Mouse (Mus musculus): Measurements from ENCODE around the gene Mogat2. TPM values are rescaled to one million over a fixed set of nuclear protein-coding genes. Genes with fewer than 3 reads are reported as not detected.

The Mogat2 gene
- polyA plus RNA-seq, 1 experiment from 2014 or later = 78.6 TPM

- Histone ChIP-seq H3K36me3 (peaks cover 76% of the 10 kb centered on the region), H3K4me3 (no peak overlapping the region), H3K4me1 (peaks cover 19% of the 10 kb centered on the region), H3K27ac (0 out of 2 replicates have a peak overlapping the region, but pooled peaks have one; percentile 34), H3K9me3 (replicated peaks) (no peaks in the 10 kb centered on the region), H3K27me3 (ENCODE audit: low read depth, poor library complexity, severe bottlenecking) (no peaks in the 10 kb centered on the region)
- DNase-seq (ENCODE audit: low spot score) = no peak
- WGBS = 80% methylated on average over 7 of the region's 7 CpGs
These were observed 8.2 kb downstream of the Mogat2 start for GRCm38 (mm10) chr7:99230061-99230747.

- H3K9me3 ChIP-seq (replicated peaks) = no peaks in the 10 kb centered on the region
- H3K4me3 ChIP-seq = no peak overlapping the region
- DNase-seq (ENCODE audit: low spot score) = peak; percentile 77
- peaks cover 15% of the 10 kb centered on the region for H3K4me1 ChIP-seq
- WGBS = 22% methylated on average over 2 of the region's 2 CpGs
- no peak overlapping the region for H3K27ac ChIP-seq
- H3K27me3 ChIP-seq (ENCODE audit: low read depth, poor library complexity, severe bottlenecking) = no peaks in the 10 kb centered on the region
- H3K36me3 ChIP-seq = peaks cover 83% of the 10 kb centered on the region
These were observed 9.0 kb downstream of the Mogat2 start for GRCm38 (mm10) chr7:99229411-99229810.

GRCm38 (mm10) chr7:99228825-99229224, 9.6 kb downstream of the Mogat2 start:
- DNase-seq (ENCODE audit: low spot score) = no peak
- 89% methylated on average over 8 of the region's 8 CpGs for WGBS
- Histone ChIP-seq H3K4me3 (no peak overlapping the region), H3K27me3 (ENCODE audit: low read depth, poor library complexity, severe bottlenecking) (no peaks in the 10 kb centered on the region), H3K36me3 (peaks cover 86% of the 10 kb centered on the region), H3K9me3 (replicated peaks) (no peaks in the 10 kb centered on the region), H3K4me1 (peaks cover 12% of the 10 kb centered on the region; the same call in 1 of the 2 replicates), H3K27ac (no peak overlapping the region)

GRCm38 (mm10) chr7:99227267-99227666, 11.2 kb downstream of the Mogat2 start:
- Histone ChIP-seq H3K27me3 (ENCODE audit: low read depth, poor library complexity, severe bottlenecking) (no peaks in the 10 kb centered on the region), H3K4me1 (peaks cover 12% of the 10 kb centered on the region; the same call in 1 of the 2 replicates), H3K9me3 (replicated peaks) (no peaks in the 10 kb centered on the region), H3K36me3 (peaks cover 95% of the 10 kb centered on the region), H3K4me3 (no peak overlapping the region), H3K27ac (no peak overlapping the region)
- WGBS = 93% methylated on average over 4 of the region's 4 CpGs
- no peak for DNase-seq (ENCODE audit: low spot score)

- Histone ChIP-seq H3K9me3 (replicated peaks) (no peaks in the 10 kb centered on the region), H3K27me3 (ENCODE audit: low read depth, poor library complexity, severe bottlenecking) (no peaks in the 10 kb centered on the region), H3K4me1 (peaks cover 12% of the 10 kb centered on the region; the same call in 1 of the 2 replicates), H3K4me3 (no peak overlapping the region), H3K27ac (no peak overlapping the region), H3K36me3 (peaks cover 95% of the 10 kb centered on the region)
- no peak for DNase-seq (ENCODE audit: low spot score)
- WGBS = 94% methylated on average over 10 of the region's 10 CpGs
These were observed 11.8 kb downstream of the Mogat2 start for GRCm38 (mm10) chr7:99226662-99227061.

GRCm38 (mm10) chr7:99225421-99225820, 13.0 kb downstream of the Mogat2 start:
- Histone ChIP-seq H3K9me3 (replicated peaks) (no peaks in the 10 kb centered on the region), H3K27ac (no peak overlapping the region), H3K4me1 (peaks cover 12% of the 10 kb centered on the region; the same call in 1 of the 2 replicates), H3K36me3 (peaks cover 95% of the 10 kb centered on the region), H3K4me3 (no peak overlapping the region), H3K27me3 (ENCODE audit: low read depth, poor library complexity, severe bottlenecking) (no peaks in the 10 kb centered on the region)
- WGBS = 90% methylated on average over 6 of the region's 6 CpGs
- DNase-seq (ENCODE audit: low spot score) = no peak

GRCm38 (mm10) chr7:99224648-99225190, 13.7 kb downstream of the Mogat2 start:
- 77% methylated on average over 1 of the region's 1 CpGs for WGBS
- no peak for DNase-seq (ENCODE audit: low spot score)
- peaks cover 95% of the 10 kb centered on the region for H3K36me3 ChIP-seq
- no peaks in the 10 kb centered on the region for H3K9me3 ChIP-seq (replicated peaks)
- no peaks in the 10 kb centered on the region for H3K27me3 ChIP-seq (ENCODE audit: low read depth, poor library complexity, severe bottlenecking)
- H3K4me3 ChIP-seq = no peak overlapping the region
- H3K4me1 ChIP-seq = peaks cover 7% of the 10 kb centered on the region; the same call in 1 of the 2 replicates
- no peak overlapping the region; the same call in 1 of the 2 replicates for H3K27ac ChIP-seq

- Histone ChIP-seq H3K4me3 (no peak overlapping the region), H3K4me1 (0 out of 2 replicates have a peak, but pooled peaks cover 5% of the 10 kb centered on the region), H3K36me3 (peaks cover 99% of the 10 kb centered on the region), H3K27ac (no peak overlapping the region; the same call in 1 of the 2 replicates), H3K27me3 (ENCODE audit: low read depth, poor library complexity, severe bottlenecking) (no peaks in the 10 kb centered on the region), H3K9me3 (replicated peaks) (no peaks in the 10 kb centered on the region)
- DNase-seq (ENCODE audit: low spot score) = no peak
- 73% methylated on average over 7 of the region's 7 CpGs for WGBS
These were observed 14.2 kb downstream of the Mogat2 start for GRCm38 (mm10) chr7:99224225-99224624.

GRCm38 (mm10) chr7:99217338-99218074, 20.9 kb downstream of the Mogat2 start:
- 79% methylated on average over 3 of the region's 3 CpGs for WGBS
- Histone ChIP-seq H3K9me3 (replicated peaks) (no peaks in the 10 kb centered on the region), H3K36me3 (peaks cover 45% of the 10 kb centered on the region), H3K4me3 (no peak overlapping the region), H3K27ac (no peak overlapping the region), H3K4me1 (peaks cover 19% of the 10 kb centered on the region), H3K27me3 (ENCODE audit: low read depth, poor library complexity, severe bottlenecking) (no peaks in the 10 kb centered on the region)
- DNase-seq (ENCODE audit: low spot score) = no peak

- Histone ChIP-seq H3K36me3 (peaks cover 24% of the 10 kb centered on the region), H3K9me3 (replicated peaks) (no peaks in the 10 kb centered on the region), H3K4me3 (no peak overlapping the region), H3K27ac (peak overlapping the region; percentile 10), H3K4me1 (peaks cover 19% of the 10 kb centered on the region), H3K27me3 (ENCODE audit: low read depth, poor library complexity, severe bottlenecking) (no peaks in the 10 kb centered on the region)
- 49% methylated on average over 8 of the region's 8 CpGs for WGBS
- no peak for DNase-seq (ENCODE audit: low spot score)
These were observed 23.0 kb downstream of the Mogat2 start for GRCm38 (mm10) chr7:99215347-99215855.

- no peak for DNase-seq (ENCODE audit: low spot score)
- Histone ChIP-seq H3K9me3 (replicated peaks) (no peaks in the 10 kb centered on the region), H3K27me3 (ENCODE audit: low read depth, poor library complexity, severe bottlenecking) (no peaks in the 10 kb centered on the region), H3K4me3 (no peak overlapping the region), H3K4me1 (peaks cover 19% of the 10 kb centered on the region), H3K36me3 (peaks cover 17% of the 10 kb centered on the region), H3K27ac (0 out of 2 replicates have a peak overlapping the region, but pooled peaks have one; percentile 10)
- WGBS = 84% methylated on average over 10 of the region's 10 CpGs
These were observed 23.7 kb downstream of the Mogat2 start for GRCm38 (mm10) chr7:99214621-99215185.

- peaks cover 19% of the 10 kb centered on the region for H3K4me1 ChIP-seq
- 81% methylated on average over 2 of the region's 2 CpGs for WGBS
- no peak for DNase-seq (ENCODE audit: low spot score)
These were observed 24.7 kb downstream of the Mogat2 start for GRCm38 (mm10) chr7:99213686-99214085.

More at GRCm38 (mm10) chr7:99213686-99214085, 24.7 kb downstream of the Mogat2 start:
- no peaks in the 10 kb centered on the region for H3K27me3 ChIP-seq (ENCODE audit: low read depth, poor library complexity, severe bottlenecking)
- no peak overlapping the region for H3K27ac ChIP-seq
- H3K36me3 ChIP-seq = peaks cover 7% of the 10 kb centered on the region
- H3K9me3 ChIP-seq (replicated peaks) = no peaks in the 10 kb centered on the region
- no peak overlapping the region for H3K4me3 ChIP-seq
